Mouse (Mus musculus) megakaryocyte-erythroid progenitor cell, adult 5-6 weeks (primary cell): ENCODE measurements around the gene Capsl. TPM values are rescaled to one million over a fixed set of nuclear protein-coding genes. Genes with fewer than 3 reads are reported as not detected.

ENCODE experiments used
- total RNA-seq, 2 experiments: library from RNA; stranded (forward) in 1 of 2; stranded (reverse) in 1 of 2; fragments of 200-1000, 215-1000 nt in 1 of 2; fragments of >200 nt in 1 of 2; fragmentation: Nextera tagmentation in 1 of 2; gene quantifications; 2 replicates each; pipeline ENCODE4 v1.2.3; 2014 to 2017

The Capsl gene
- total RNA-seq, 2 experiments from 2014 or later, result not detected

Other genes with a start within 250 kb of the Capsl start
- gene Ugt3a1, start 159.1 kb upstream of the Capsl start, total RNA-seq (2014; fragmentation: Nextera tagmentation), result not detected in 2 replicates
- gene Ugt3a1, start 159.1 kb upstream of the Capsl start, total RNA-seq (2017), result not detected in 2 replicates
- not detected in 2 replicates for gene Ugt3a2, start 100.5 kb upstream of the Capsl start, total RNA-seq (2014; fragmentation: Nextera tagmentation)
- not detected in 2 replicates for gene Ugt3a2, start 100.5 kb upstream of the Capsl start, total RNA-seq (2017)
- 4.2 and 8.8 TPM in 2 replicates for gene Il7r, start 94.1 kb downstream of the Capsl start, total RNA-seq (2014; fragmentation: Nextera tagmentation)
- gene Il7r, start 94.1 kb downstream of the Capsl start, total RNA-seq (2017), result 0.69 and 6.0 TPM in 2 replicates